Mouse (Mus musculus): ENCODE measurements around the gene Id1. TPM values are rescaled to one million over a fixed set of nuclear protein-coding genes. Genes with fewer than 3 reads are reported as not detected.

The Id1 gene
- total RNA-seq, 2 experiments from 2014 or later: 12.5 to 17.3 TPM

DNA sequence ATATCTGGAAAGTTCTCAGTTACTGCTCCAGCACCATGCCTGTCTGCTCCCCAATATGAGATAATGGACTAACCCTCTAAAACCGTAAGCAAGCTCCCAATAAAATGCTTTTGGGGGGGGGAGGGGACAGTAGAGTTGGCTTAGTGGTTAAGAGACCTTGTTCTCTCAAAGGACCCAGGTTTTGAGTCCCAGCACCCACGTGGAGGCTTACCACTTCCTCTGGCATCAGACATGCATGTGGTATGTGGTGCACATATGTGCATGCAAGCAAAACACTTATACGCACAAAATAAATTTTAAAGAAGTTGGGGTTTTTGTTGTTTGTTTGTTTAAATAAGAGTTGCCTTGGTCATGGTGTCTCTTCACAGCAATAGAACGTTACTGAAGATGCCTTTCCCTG, 39.3 kb downstream of the Id1 start:
- intact Hi-C loops (cut with DNase I; ENCODE audit: low total_unique reads): no loop called here
- no peak for DNase-seq

GRCm38 (mm10) chr2:152776019-152776418, 40.0 kb downstream of the Id1 start:
- intact Hi-C loops (cut with DNase I; ENCODE audit: low total_unique reads): no loop called here
- DNase-seq: no peak

DNA sequence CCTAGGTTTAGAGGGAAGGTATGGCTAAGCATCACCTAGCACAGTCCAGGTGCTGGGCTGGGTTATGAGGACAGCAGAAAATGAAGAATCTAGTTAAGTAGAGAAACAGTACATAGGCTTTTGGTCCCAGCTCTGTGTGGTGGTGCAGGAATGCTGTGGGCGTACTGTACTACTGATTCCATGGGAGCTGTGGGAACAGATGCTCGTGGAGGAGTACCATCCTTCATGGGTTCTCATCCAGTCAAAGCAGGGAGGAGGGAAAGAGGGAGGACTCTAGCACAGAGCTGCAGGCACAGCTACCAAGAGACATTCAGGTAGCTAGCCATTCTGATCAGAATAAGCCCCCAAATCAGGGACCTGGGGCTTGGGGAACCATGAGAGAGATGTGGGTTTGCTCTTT, 40.4 kb downstream of the Id1 start:
- intact Hi-C loops (cut with DNase I; ENCODE audit: low total_unique reads): no loop called here
- no peak for DNase-seq

DNA sequence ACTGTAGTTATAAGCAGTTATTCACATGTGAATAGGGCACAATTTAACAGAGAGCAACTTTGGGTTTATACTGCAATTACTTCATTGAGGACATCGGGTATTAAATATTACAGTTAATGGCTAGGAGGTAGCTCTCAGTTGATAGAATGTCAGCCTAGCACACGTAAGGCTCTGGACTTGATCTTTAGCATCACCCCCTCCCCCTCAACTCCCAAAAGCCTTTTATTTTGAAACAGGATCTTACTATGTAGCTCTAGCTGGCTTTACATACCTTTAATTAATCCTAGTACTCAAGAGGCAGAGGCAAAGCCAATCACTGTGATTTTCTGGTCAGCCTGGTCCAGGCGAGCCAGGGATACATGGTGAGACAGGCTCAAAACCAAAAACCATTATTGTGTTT, 41.0 kb downstream of the Id1 start:
- intact Hi-C loops (cut with DNase I; ENCODE audit: low total_unique reads): no loop called here
- no peak for DNase-seq

- intact Hi-C loops (cut with DNase I; ENCODE audit: low total_unique reads): no loop called here
- DNase-seq: no peak
Measured at GRCm38 (mm10) chr2:152780466-152780865, 44.4 kb downstream of the Id1 start.

DNA sequence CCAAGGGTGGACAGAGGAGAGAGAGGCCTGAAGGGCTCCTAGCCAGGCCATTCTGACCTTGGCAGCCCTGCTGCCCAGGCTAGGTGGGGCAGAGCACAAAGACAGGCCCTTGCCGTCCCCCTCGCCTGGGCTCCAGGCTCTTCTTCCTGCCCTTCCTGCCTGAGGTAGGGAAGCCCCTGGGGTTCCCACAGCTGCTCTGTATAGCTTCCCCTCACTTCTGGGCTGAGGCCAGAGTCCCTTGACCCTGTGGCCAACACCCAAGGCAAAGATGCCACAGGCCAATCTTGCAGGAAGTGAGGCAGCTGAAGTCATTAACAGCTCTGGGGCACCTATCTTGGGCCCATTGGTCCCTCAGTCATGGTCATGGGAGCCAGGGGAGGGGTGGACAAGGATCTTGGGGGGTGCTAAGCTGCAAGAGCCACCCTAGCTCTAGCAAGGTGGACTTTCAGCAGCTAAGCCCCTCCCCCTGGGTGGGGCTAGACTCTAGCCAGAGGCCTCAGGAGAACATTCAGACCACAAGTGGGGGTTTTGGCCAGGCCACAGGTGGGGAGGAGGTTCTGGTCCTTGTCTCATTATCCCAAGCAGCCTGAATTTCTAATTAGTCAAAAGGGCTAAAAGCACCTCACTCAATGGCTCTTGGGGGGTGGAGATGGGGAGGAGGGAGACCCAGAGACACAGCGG, 45.1 kb downstream of the Id1 start:
- intact Hi-C loops (cut with DNase I; ENCODE audit: low total_unique reads): no loop called here
- no peak for DNase-seq

DNA sequence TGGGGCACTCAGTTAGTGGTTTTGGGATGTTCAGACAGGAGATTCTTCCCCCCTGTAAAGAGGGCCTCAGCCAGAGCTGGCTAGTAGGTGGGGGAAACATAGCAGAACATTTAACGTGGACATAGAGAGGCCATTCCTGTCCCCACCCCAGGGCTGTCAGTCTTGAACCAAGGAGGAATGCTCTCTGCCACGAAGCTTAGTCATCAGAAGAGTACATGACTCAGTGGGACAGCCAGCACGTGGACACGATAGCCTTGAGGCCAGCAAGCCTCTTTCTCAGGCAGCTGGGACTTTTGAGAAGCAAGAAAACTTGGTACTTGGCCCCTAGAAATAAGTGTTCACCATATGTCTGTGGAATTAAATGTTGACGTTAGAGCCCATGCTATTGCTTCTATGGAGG, 46.6 kb downstream of the Id1 start:
- intact Hi-C loops (cut with DNase I; ENCODE audit: low total_unique reads): no loop called here
- DNase-seq: no peak

DNA sequence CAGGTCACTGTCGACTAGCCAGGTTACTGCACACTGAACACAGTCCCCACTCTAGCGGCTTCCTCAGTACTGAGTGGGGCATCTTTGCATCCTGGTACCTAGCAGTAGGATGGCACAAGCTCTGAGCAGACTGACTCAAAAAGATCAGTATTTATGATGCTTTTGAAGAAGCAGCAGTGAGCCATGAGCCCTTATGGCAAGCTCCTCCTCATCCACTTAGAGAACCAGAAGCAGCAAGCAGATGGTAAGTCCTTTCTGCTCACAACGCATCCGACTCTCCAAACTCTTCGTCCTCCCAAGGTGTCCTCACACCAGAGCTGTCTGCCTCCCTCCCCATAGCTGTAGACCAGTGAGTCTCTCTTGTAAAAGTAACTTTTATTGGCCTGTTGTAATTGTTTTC, 47.2 kb downstream of the Id1 start:
- DNase-seq: no peak
- intact Hi-C loops (cut with DNase I; ENCODE audit: low total_unique reads): no loop called here

GRCm38 (mm10) chr2:152784640-152785039, 48.6 kb downstream of the Id1 start:
- intact Hi-C loops (cut with DNase I; ENCODE audit: low total_unique reads): loop anchor here (5.0 kb wide), 1 partner anchor 43 kb away; no protein-coding TSS in a partner anchor
- no peak for DNase-seq

- DNase-seq: peak; percentile 73
- intact Hi-C loops (cut with DNase I; ENCODE audit: low total_unique reads): loop anchor here (5.0 kb wide), 1 partner anchor 42 kb away; no protein-coding TSS in a partner anchor
Measured at GRCm38 (mm10) chr2:152785446-152786350, 49.6 kb downstream of the Id1 start.

Small RNA genes within 50 kb of the gene (microRNA-seq; reads per million reads assigned to microRNA genes)
- gene Gm23802: 0 reads per million in 2 experiments

Other genes with a start within 250 kb of the Id1 start
- gene Defb22, start 246.1 kb upstream of the Id1 start, total RNA-seq (2021): not detected
- gene Defb26, start 224.6 kb upstream of the Id1 start, total RNA-seq (2021): not detected
- gene Defb28, start 218.0 kb upstream of the Id1 start, total RNA-seq (2021): not detected
- gene Defb29, start 196.2 kb upstream of the Id1 start, total RNA-seq (2021): not detected
- gene Gm17416, start 166.9 kb upstream of the Id1 start, total RNA-seq (2021): not detected
- not detected for gene Defb21, start 163.5 kb upstream of the Id1 start, total RNA-seq (2021)
- gene Defb19, start 155.9 kb upstream of the Id1 start, total RNA-seq (2021): not detected
- not detected for gene Defb45, start 136.9 kb upstream of the Id1 start, total RNA-seq (2021)
- gene Defb36, start 131.9 kb upstream of the Id1 start, total RNA-seq (2021): not detected
- gene Defb25, start 113.2 kb upstream of the Id1 start, total RNA-seq (2021): 1 to 10 TPM; 1.3 to 1.4 TPM
- 1 to 10 TPM; 5.2 to 7.3 TPM for gene Rem1, start 109.3 kb upstream of the Id1 start, total RNA-seq (2021)
- gene H13, start 66.8 kb upstream of the Id1 start, total RNA-seq (2021): 10 to 100 TPM; 45.8 to 49.1 TPM
- gene Mcts2, start 49.2 kb upstream of the Id1 start, total RNA-seq (2021): 10 to 100 TPM; 11.9 to 13.8 TPM
- 1 to 10 TPM; 5.9 to 6.0 TPM for gene Cox4i2, start 17.9 kb downstream of the Id1 start, total RNA-seq (2021)
- gene Bcl2l1, start 95.5 kb downstream of the Id1 start, total RNA-seq (2021): 10 to 100 TPM; 14.4 to 28.6 TPM
- 1 to 10 TPM; 4.1 to 4.7 TPM for gene Tpx2, start 111.7 kb downstream of the Id1 start, total RNA-seq (2021)
- gene Mylk2, start 175.1 kb downstream of the Id1 start, total RNA-seq (2021): 100 to 1,000 TPM; 150 to 230 TPM
- gene Foxs1, start 197.0 kb downstream of the Id1 start, total RNA-seq (2021): 1 to 10 TPM; 4.2 to 5.6 TPM
- gene Dusp15, start 215.4 kb downstream of the Id1 start, total RNA-seq (2021): 1 to 10 TPM in 1 of 2 experiments, under 1 TPM in 1; 0.62 to 3.3 TPM
- gene Ttll9, start 226.2 kb downstream of the Id1 start, total RNA-seq (2021): not detected

Data from gastrocnemius, postnatal 14 days (tissue).